In genomic region chr19:29803946-29804345, GRCm38 (mm10) we compare ENCODE assay signal across 11 mouse cellular contexts. TPM values are rescaled to one million over a fixed set of nuclear protein-coding genes. Genes with fewer than 3 reads are reported as not detected.
DNase-seq lines count a peak whose midpoint lies in the region; ATAC-seq and TF ChIP-seq lines count a peak whose summit lies in the region.
"Had no signal": no experiment of that assay in that cellular context is flagged by ENCODE, and none has a peak within 500 bp of the region (broad histone marks: within the 10 kb centered on the region; RNA-seq: fewer than 3 reads in every experiment).

No protein-coding gene starts in this region.

- TF ChIP-seq POLR2A in cortical plate, adult 2 months (IDR thresholded peaks at IDR 0.05; ENCODE audit: extremely low read depth, insufficient read depth, low read length) = no peak

- TF ChIP-seq CTCF in cortical plate, adult 2 months (IDR thresholded peaks at IDR 0.05; ENCODE audit: extremely low read depth, insufficient read depth, low read length) = no peak

- no peaks in the 10 kb centered on the region for H3K27me3 ChIP-seq in heart, embryonic 16.5 days (ENCODE audit: control insufficient read depth, insufficient read depth, low read length)
- H3K27me3 ChIP-seq in hindbrain, embryonic 14.5 days (ENCODE audit: control insufficient read depth, insufficient read depth, low read length) = no peaks in the 10 kb centered on the region
- H3K27me3 ChIP-seq in midbrain, embryonic 13.5 days = no peaks in the 10 kb centered on the region

- no peaks in the 10 kb centered on the region for H3K9me3 ChIP-seq in heart, embryonic 16.5 days (replicated peaks; ENCODE audit: control insufficient read depth, low read length)
- H3K9me3 ChIP-seq in hindbrain, embryonic 14.5 days (ENCODE audit: control insufficient read depth, low read length) = no peaks in the 10 kb centered on the region
- no peaks in the 10 kb centered on the region for H3K9me3 ChIP-seq in midbrain, embryonic 13.5 days

- H3K4me1 ChIP-seq in heart, embryonic 16.5 days (ENCODE audit: control insufficient read depth, insufficient read depth, low read length) = peaks cover 9% of the 10 kb centered on the region
- H3K4me1 ChIP-seq in cortical plate, adult 2 months (ENCODE audit: control insufficient read depth, insufficient read depth, low read length) = peaks cover 3% of the 10 kb centered on the region
- peaks cover 24% of the 10 kb centered on the region for H3K4me1 ChIP-seq in hindbrain, embryonic 14.5 days (replicated peaks; ENCODE audit: control insufficient read depth, insufficient read depth, low read length)
- H3K4me1 ChIP-seq in midbrain, embryonic 13.5 days (replicated peaks) = peaks cover 32% of the 10 kb centered on the region

- peaks cover 3% of the 10 kb centered on the region for H3K36me3 ChIP-seq in heart, embryonic 16.5 days (ENCODE audit: control insufficient read depth, insufficient read depth)
- H3K36me3 ChIP-seq in hindbrain, embryonic 14.5 days (replicated peaks; ENCODE audit: control insufficient read depth, insufficient read depth) = peaks cover 3% of the 10 kb centered on the region
- peaks cover under 1% of the 10 kb centered on the region for H3K36me3 ChIP-seq in midbrain, embryonic 13.5 days

- no peak overlapping the region for H3K27ac ChIP-seq in heart, embryonic 16.5 days (ENCODE audit: low read length)
- H3K27ac ChIP-seq in cortical plate, adult 2 months (ENCODE audit: insufficient read depth, low read length) = no peak overlapping the region
- H3K27ac ChIP-seq in hindbrain, embryonic 14.5 days = no peak overlapping the region
- no peak overlapping the region for H3K27ac ChIP-seq in midbrain, embryonic 13.5 days

- no peak overlapping the region for H3K9ac ChIP-seq in heart, embryonic 16.5 days (ENCODE audit: low read length)
- peak overlapping the region; percentile 39; the same call in 1 of the 2 replicates for H3K9ac ChIP-seq in hindbrain, embryonic 14.5 days
- H3K9ac ChIP-seq in midbrain, embryonic 13.5 days (replicated peaks) = peak overlapping the region; percentile 11; the same call in 1 of the 2 replicates

- ATAC-seq in heart, embryonic 16.5 days (replicated peaks; ENCODE audit: extremely low read depth, insufficient read depth, low FRiP score) = no peak
- no peak for ATAC-seq in hindbrain, embryonic 14.5 days (ENCODE audit: low FRiP score)
- ATAC-seq in midbrain, embryonic 13.5 days = no peak

- peak overlapping the region; percentile 33 for H3K4me3 ChIP-seq in heart, embryonic 16.5 days (ENCODE audit: low read length)
- peak overlapping the region; percentile 17; the same call in 1 of the 2 replicates for H3K4me3 ChIP-seq in cortical plate, adult 2 months (ENCODE audit: insufficient read depth, low read length)
- H3K4me3 ChIP-seq in hindbrain, embryonic 14.5 days (replicated peaks; ENCODE audit: low read length) = peak overlapping the region; percentile 90
- H3K4me3 ChIP-seq in midbrain, embryonic 13.5 days (replicated peaks) = peak overlapping the region; percentile 96

- 54% methylated on average over 3 of the region's 3 CpGs for WGBS in heart, embryonic 16.5 days
- WGBS in hindbrain, embryonic 14.5 days = 41% methylated on average over 3 of the region's 3 CpGs
- 42% methylated on average over 3 of the region's 3 CpGs for WGBS in midbrain, embryonic 13.5 days

- DNase-seq in heart, adult 11 months = no peak
- DNase-seq in hindbrain, embryonic 14.5 days (ENCODE audit: low spot score) = no peak
- no peak for DNase-seq in frontal cortex, postnatal 14 days (ENCODE audit: low spot score in 2 of 2)
- DNase-seq in kidney, postnatal 36 days = no peak
- no peak for DNase-seq in T-cell, adult 2 months (ENCODE audit: low spot score)
- DNase-seq: cerebellum, adult 11-12 months; layer of hippocampus, adult 9-11 months; thymus, postnatal 4 days had no signal

- peak overlapping the region; percentile 60 for H3K4me2 ChIP-seq in heart, embryonic 16.5 days (ENCODE audit: low read depth, low read length)
- peak overlapping the region; percentile 78 for H3K4me2 ChIP-seq in hindbrain, embryonic 14.5 days (replicated peaks)
- H3K4me2 ChIP-seq in midbrain, embryonic 13.5 days (replicated peaks) = peak overlapping the region; percentile 98

RNA-seq across cellular contexts. Expression of gene 9930021J03Rik, which starts 1.8 kb away (rescaled TPM):
- polyA plus RNA-seq in heart, embryonic 16.5 days (2015; fragmentation: Nextera tagmentation; extraction: Ambion mirVana) = 2.5 and 2.8 TPM in 2 replicates
- 27.0 and 27.4 TPM in 2 replicates for polyA plus RNA-seq in cortical plate, adult 2 months (2012; rRNA removed)
- 10.1 and 10.8 TPM in 2 replicates for polyA plus RNA-seq in hindbrain, embryonic 14.5 days (2014; fragmentation: Nextera tagmentation; extraction: Ambion mirVana)
- 7.6 and 7.7 TPM in 2 replicates for polyA plus RNA-seq in midbrain, embryonic 13.5 days (2015; fragmentation: Nextera tagmentation; extraction: Ambion mirVana)

RNA-seq across cellular contexts. Expression of gene Ranbp6, which starts 8.8 kb away (rescaled TPM):
- polyA plus RNA-seq in heart, embryonic 16.5 days (2015; fragmentation: Nextera tagmentation; extraction: Ambion mirVana) = 14.3 and 16.4 TPM in 2 replicates
- 14.5 and 15.9 TPM in 2 replicates for polyA plus RNA-seq in cortical plate, adult 2 months (2012; rRNA removed)
- 60.7 and 72.3 TPM in 2 replicates for polyA plus RNA-seq in hindbrain, embryonic 14.5 days (2014; fragmentation: Nextera tagmentation; extraction: Ambion mirVana)
- polyA plus RNA-seq in midbrain, embryonic 13.5 days (2015; fragmentation: Nextera tagmentation; extraction: Ambion mirVana) = 46.4 and 50.1 TPM in 2 replicates

Comparison
In these comparisons a context has a peak if more than half of its experiments do, and no peak if none do; other contexts are left out.
1. H3K4me3 ChIP-seq: peak in every context shown above with its lines; median percentile 96 in midbrain, embryonic 13.5 days; 90 in hindbrain, embryonic 14.5 days; 33 in heart, embryonic 16.5 days; 17 in cortical plate, adult 2 months.